Comparison of ENCODE assay signal across 26 mouse cellular contexts in the genomic region with DNA sequence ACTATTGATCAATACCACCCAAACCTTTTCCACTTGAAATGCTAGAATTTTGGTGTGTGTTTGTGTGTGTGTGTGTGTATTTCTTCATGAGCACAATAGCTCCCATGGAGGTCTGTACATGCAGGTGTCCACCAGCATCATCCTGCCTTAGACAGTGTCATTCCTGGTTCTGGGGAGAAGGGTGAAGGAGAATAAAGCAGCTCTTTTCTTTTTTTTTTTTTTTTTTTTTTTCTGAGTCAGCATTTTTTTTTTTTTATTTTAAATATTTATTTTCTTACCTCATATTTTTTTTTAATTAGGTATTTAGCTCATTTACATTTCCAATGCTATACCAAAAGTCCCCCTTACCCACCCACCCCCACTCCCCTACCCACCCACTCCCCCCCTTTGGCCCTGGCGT.
"Had no signal": no experiment of that assay in that cellular context is flagged by ENCODE, and none has a peak within 500 bp of the region (broad histone marks: within the 10 kb centered on the region; RNA-seq: fewer than 3 reads in every experiment).

No protein-coding gene starts in this region.

- H3K4me3 ChIP-seq: embryonic facial prominence, embryonic 10.5 days; embryonic facial prominence, embryonic 12.5 days; embryonic facial prominence, embryonic 13.5 days; embryonic facial prominence, embryonic 15.5 days; erythroblast, embryonic 14.5 days; forebrain, embryonic 10.5 days; forebrain, embryonic 12.5 days; forebrain, embryonic 13.5 days; forebrain, embryonic 15.5 days; gastrocnemius, adult 2 months; heart, adult 2 months; heart, embryonic 10.5 days had no signal

- H3K27me3 ChIP-seq: embryonic facial prominence, embryonic 12.5 days; embryonic facial prominence, embryonic 13.5 days; embryonic facial prominence, embryonic 15.5 days; forebrain, embryonic 12.5 days; forebrain, embryonic 13.5 days; forebrain, embryonic 15.5 days had no signal

- H3K9me3 ChIP-seq: embryonic facial prominence, embryonic 10.5 days; embryonic facial prominence, embryonic 12.5 days; embryonic facial prominence, embryonic 13.5 days; embryonic facial prominence, embryonic 15.5 days; forebrain, embryonic 10.5 days; forebrain, embryonic 12.5 days; forebrain, embryonic 13.5 days; forebrain, embryonic 15.5 days; heart, embryonic 10.5 days had no signal

- DNase-seq: cerebellum, adult 9-10 months; cerebellum, adult 9-11 months; cerebellum, postnatal 10 days; cerebellum, postnatal 14 days; cerebellum, postnatal 25 days; cerebellum, postnatal 36 days; embryo, embryonic 11 days; forebrain, postnatal 0 days; gastrocnemius, adult 2 months; gastrocnemius, postnatal 10 days; gastrocnemius, postnatal 14 days; gastrocnemius, postnatal 25 days; gastrocnemius, postnatal 36 days; heart, adult 11 months; heart, adult 18-20 months; heart, adult 2 months had no signal

- H3K27ac ChIP-seq: embryonic facial prominence, embryonic 10.5 days; embryonic facial prominence, embryonic 12.5 days; embryonic facial prominence, embryonic 13.5 days; embryonic facial prominence, embryonic 15.5 days; forebrain, embryonic 10.5 days; forebrain, embryonic 12.5 days; forebrain, embryonic 13.5 days; forebrain, embryonic 15.5 days; gastrocnemius, adult 2 months; heart, adult 2 months; heart, embryonic 10.5 days had no signal

- H3K36me3 ChIP-seq: embryonic facial prominence, embryonic 10.5 days; embryonic facial prominence, embryonic 12.5 days; embryonic facial prominence, embryonic 13.5 days; embryonic facial prominence, embryonic 15.5 days; forebrain, embryonic 10.5 days; forebrain, embryonic 12.5 days; forebrain, embryonic 15.5 days; heart, embryonic 10.5 days had no signal

- H3K4me1 ChIP-seq: embryonic facial prominence, embryonic 10.5 days; embryonic facial prominence, embryonic 12.5 days; embryonic facial prominence, embryonic 13.5 days; embryonic facial prominence, embryonic 15.5 days; forebrain, embryonic 10.5 days; forebrain, embryonic 12.5 days; forebrain, embryonic 13.5 days; forebrain, embryonic 15.5 days; heart, embryonic 10.5 days had no signal

- H3K9ac ChIP-seq: embryonic facial prominence, embryonic 12.5 days; embryonic facial prominence, embryonic 13.5 days; embryonic facial prominence, embryonic 15.5 days; forebrain, embryonic 12.5 days; forebrain, embryonic 13.5 days; forebrain, embryonic 15.5 days; forebrain, postnatal 0 days had no signal
